Mouse (Mus musculus) cerebellum, adult 8-10 months (tissue): ENCODE results near the gene Gtf2a2.
"Not testable (repeated sequence)": the region's sequence is repeated elsewhere in the genome, so short reads cannot be mapped to it uniquely, and the experiment has no call there.

Source experiments
- DNase-seq: peaks from one replicate; pipeline ENCODE4 v3.0.0; 2022

The Gtf2a2 gene

DNA sequence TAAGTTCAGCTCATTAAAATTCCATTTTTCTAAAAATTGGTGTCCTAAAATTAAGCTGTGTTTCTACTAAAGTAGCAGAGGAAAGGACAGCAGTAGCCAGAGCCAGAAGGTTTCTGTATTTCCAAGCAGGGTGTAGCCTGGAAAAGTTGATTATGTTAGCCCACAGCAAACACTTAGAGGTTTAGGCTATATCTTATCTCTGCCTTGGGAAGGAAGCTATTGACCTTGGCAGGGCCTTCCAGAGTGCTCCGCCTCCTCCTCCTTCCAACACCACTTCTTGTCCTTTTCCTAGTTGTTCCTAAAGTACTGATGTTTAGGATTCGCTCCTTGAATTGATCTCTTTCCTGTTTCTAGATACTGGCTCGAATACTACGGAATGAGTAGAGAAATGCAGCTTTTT, 9.7 kb downstream of the Gtf2a2 start:
- DNase-seq: no peak

DNA sequence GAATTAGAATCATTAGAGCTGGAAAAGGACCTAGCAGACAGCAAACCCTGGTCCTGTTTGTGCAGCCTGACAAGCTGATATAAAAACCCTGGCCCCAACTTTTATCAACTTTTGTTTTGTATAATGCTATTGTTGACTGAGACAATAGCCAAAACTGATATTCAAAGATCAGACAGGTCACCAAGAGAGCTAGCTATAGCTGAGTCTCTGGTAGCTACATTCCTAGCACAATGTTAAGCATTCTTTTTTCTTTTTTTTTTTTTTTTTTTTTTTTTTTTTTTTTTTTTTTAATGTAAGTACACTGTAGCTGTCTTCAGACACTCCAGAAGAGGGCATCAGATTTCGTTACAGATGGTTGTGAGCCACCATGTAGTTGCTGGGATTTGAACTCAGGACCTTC, 11.3 kb downstream of the Gtf2a2 start:
- DNase-seq: not testable (repeated sequence)

DNA sequence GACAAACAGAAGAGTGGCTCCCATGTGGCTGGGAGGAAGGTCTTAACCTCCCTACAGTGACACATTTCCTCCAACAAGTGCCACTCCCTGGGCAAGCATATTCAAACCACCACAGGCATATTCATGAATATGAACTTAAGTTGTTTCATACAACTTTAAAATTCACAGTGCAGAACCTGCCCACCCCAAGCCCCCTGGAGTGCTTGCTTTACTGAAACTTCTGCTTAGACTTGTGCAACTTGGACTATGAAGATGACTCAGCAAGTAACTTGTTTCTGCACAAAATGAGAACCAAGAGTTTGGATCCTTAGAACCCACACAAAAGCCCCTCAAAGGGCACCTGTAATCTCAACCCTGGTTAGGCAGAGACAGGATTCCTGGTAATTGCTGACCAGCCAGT, 12.3 kb downstream of the Gtf2a2 start:
- no peak for DNase-seq

DNA sequence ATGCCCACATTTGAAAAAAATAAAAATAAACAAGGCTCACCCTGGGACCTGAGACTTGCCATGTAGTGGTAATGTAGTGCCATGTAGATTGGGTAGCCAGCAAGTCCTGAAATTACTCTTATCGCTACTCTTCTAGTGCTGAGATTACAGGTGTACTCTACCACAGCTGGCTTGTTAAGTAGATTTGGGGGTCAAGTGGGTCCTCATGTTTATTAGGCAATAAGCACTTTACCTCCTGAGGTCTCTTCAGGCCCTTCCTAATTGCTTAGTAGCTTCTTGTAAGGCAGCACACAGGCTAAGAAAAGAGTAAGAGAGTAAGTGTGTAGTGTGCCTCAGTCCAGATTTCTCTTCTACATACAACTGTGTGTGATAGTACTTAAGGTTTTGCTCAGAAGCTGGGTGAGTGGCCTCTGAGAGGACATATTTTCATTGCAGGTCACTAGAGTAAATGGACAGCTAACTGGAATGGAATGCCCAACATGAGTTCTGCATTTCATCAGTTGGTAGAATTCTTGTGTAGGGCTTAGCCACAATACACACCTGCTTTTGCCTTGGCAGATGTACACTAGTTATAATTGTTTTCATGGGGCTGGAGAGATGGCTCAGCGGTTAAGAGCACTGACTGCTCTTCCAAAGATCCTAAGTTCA, 13.1 kb downstream of the Gtf2a2 start:
- no peak for DNase-seq

DNA sequence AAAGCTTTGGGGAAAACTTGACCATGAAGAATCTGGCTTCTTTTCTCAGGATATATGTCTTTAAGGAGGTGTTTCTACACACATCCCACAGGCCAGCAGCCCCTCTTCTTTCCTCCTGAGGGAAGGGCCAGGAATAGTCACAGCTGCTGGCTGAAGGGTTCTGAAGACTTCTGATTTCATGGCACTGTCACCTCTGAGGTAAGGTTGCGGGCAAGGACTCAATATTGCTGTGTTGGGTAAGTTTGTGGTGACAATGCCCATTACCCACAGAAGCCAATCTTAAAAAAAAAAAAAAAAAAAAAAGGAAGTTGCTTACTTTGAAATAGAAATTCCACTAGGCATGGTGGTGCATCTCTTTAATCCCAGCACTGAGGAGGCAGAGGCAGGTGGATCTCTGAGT, 19.8 kb downstream of the Gtf2a2 start:
- no peak for DNase-seq

DNA sequence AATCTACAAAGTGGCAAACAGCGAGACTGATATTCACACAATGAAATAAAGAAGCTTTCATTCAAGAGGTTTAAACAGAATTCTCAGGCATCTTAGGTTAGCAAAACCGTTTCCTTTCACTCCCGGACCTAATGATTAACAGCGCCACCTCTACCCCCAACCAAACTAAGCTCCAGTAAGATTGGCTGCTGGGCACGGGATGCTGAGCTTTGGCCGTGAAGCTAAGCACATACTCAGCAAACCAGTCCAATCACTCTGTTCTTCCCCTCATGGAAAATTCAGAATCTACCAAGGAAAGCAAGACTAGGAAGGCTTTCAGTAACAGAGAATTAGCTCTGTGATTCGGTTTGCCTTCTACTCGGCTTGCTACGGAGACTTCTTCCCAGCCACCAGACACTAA, 20.7 kb downstream of the Gtf2a2 start:
- DNase-seq: no peak

DNA sequence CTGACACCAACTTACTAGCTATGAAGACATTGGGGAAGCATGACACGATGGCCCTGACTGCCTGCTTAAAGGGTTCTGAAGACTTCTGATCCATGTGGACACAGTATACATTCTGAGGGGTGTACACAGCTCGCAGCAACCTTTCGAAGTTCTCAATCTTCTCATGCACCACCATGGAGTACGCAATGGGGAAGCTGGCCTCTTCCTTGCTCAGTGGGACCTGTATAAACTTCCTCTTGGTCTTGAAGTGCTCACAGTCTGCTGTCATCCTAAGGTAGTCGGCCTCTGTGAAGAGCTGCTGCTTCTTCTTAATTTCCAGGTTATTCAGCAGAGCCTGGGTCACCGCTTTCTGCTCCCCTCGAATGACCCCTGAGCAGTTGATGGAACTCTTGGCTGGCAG, 22.4 kb downstream of the Gtf2a2 start:
- DNase-seq: no peak

DNA sequence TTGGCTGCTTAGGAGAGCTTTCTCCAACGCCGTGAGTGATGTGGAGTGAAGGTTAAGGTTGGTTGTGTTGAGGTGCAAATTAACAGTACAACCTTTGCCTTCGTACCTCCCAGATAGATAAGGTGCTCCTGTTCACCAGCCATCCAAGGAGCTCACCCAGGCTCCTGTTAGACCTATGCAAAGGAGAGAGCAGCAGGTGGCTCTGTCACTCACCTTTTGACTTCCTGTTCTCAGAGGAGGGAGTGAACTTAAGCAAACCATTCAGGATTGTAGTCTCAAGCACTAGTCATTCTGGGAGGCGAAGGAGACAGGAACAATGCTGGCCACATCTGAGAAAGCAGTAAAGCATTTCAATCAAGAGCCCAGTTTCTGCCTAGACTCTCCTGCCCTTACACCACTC, 24.3 kb downstream of the Gtf2a2 start:
- no peak for DNase-seq

DNA sequence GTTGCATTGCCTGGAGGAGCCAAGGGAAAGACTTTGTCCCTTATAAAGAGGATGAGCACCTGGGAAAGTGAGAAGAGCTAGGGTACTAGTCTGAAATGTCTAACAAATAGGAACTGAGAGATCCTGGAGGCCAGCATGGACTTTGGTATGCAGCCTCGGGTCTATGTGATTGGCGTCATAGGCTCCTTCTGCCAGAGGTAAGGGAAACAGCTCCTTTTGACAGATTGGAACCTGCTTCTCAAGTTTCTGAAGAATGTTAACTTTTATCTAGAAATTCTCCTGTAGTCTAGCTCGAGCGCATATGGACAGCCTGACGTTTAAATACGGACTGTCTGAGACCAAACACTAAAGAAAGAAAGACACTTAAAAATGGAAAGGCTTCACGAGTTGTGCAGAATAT, 25.6 kb downstream of the Gtf2a2 start, which contains the start of gene Gcnt3:
TSS of gene Gcnt3 (minus strand) at position 101 of the 400 bp plus-strand sequence.
- no peak for DNase-seq

DNA sequence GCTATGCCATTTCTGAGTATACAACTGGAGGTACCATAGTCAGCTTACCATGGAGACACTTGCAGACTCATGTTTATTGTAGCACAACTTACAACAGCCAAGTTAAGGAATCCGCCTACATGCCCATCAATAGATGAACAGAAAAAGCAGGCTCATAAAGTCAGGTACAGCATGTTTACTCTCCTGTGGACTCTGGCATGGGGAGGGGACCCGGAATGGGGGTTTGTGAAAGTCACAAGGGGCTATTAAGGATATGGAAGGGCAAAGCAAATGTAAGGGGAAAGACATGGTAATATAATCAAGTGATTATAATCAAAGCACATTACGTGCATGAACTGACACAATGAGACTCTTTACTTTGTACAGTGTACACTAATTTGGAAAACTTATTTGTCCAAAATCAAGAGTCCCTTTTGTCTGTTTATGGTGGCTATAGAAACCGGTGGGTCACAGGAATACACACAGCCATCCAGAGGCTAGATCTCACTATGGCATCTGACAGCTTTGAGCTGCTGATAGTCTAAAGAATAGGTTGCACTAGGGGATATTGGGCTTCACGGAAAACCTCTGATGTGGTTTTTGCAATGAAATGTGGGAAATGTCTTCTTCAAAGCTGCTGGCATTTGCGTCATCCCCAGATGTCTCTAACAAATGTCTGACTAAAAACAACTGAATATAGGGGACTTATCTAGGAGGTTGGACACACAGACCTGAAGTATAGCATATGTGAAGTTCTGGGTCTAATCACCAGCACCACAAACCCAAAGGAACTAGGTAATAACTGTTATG, 27.4 kb downstream of the Gtf2a2 start:
- DNase-seq: no peak

DNA sequence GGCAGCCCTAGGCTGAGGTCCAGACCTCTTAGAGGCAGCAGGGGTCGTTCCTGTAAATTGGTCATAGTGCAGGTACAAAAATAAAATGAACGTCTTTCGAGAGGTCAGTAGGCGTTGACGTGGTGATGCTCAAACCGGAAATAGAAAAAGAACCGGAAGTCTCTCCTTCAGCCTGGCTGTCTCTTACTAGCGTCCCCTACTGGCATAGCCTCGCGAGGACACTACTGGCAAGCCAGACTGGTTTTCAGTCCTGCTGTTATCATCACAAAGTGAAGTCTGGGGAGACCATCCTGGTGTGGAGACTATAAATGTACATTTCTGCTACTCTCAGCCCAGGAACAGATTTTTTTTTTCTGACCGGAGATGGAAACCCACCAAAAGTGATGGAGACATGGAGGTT, 28.2 kb downstream of the Gtf2a2 start:
- no peak for DNase-seq

DNA sequence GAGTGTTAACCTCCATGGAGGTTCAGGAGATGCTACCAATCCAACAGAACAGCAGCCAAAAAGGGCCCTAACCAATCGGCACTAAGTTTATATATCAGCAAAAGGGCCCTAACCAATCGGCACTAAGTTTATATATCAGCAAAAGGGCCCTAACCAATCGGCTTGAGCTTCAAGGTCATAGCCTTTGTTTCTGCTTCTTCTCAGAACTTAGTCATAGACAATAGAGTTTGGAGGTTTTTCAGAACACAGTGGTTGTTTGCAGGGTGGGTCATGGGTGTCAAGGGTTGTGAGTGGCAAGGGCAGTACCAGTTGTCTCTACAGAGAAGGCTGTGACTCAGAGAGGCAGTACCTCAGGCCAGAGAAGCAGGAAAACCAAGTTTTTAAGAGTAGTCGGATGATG, 29.8 kb downstream of the Gtf2a2 start:
- no peak for DNase-seq

DNA sequence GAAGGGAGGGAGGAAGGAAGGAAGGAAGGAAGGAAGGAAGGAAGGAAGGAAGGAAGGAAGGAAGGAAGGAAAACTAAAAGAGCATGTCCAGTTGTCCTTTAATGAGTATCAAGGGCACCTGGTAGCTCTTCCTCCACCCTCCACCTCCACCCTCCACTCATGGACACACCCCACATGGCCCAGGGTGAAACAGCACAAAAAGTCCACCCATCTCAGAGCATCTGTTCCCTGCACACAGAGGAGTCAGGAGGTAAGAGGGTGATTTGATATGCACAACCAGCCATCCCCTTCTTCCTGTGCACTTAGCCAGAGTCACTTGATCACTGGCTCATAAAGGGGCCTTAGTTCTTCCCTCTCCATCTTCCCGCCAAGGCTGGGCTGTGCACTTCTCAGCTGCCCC, 30.6 kb downstream of the Gtf2a2 start:
- DNase-seq: no peak

DNA sequence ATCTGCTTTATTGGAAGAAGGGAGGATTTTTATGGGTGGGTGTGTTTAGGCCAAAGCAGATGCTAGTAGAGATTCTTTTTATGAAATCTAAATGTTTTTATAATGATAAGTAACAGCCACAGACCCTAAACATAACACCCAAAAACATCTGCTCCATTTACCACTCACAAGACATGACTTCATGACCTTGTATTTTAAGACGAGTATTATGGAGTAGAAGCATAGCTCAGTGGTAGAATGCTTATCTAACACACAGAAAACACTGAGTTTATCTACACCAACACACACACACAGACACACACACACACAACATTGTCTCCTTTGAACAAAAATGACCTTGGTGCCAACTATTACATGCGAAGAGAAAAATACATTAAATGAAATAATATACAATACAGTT, 32.5 kb downstream of the Gtf2a2 start:
- no peak for DNase-seq

DNA sequence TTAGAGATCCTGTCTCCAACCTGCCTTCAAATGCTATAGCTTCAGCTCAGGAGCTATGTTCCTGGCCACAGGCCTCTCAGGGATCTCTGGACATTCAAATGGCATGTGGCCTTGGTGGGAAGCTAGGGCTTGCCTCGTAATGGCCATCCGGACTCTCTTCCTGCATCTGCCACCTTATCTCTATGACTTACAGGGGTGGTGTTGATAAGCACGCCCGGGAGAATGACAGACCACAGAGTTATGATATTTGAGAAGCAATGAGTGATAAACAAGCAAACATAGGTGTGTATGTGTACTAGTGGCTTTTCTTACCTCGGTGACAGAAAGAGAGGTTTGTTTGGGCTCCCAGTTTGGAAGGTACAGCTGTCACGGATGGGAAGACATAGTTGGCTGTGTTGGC, 33.9 kb downstream of the Gtf2a2 start:
- DNase-seq: no peak

DNA sequence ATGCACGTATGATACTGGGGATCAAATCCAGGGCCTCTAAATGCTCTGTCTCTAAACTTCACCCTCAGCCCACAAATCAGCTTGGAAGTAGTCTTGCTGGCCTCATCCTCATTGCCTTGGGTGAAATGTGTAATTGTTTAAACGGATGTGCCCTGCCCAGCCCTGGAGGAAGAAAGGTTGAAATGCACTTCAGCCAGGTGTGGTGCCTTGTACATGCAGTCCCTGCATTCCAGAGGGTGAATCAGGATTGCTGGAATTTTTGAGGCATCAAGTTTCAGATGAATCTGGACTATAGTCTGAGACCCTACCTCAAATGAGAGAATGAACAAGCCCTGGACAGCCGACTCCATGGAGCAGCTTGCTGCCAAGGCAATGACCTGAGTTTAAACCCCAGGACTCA, 35.5 kb downstream of the Gtf2a2 start:
- no peak for DNase-seq

DNA sequence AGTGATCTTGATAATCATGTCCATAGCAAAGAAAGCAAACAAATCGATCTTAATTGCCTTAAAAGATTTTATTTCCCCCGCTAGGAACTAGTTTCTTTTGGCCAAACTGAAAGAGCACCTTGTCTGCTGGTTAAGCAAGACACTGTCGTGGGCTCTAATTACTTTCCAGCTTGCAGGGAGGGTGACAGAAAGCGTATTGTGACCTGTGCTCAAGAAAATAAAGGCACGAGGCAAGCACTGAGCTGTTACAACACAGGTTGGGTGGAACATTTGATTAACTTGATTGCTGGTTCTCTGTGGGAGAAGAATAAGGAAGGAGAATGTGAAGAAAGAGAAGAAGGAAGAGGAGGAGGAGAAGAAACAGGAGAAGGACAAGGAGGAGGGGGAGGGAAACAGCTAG, 35.9 kb downstream of the Gtf2a2 start:
- no peak for DNase-seq

DNA sequence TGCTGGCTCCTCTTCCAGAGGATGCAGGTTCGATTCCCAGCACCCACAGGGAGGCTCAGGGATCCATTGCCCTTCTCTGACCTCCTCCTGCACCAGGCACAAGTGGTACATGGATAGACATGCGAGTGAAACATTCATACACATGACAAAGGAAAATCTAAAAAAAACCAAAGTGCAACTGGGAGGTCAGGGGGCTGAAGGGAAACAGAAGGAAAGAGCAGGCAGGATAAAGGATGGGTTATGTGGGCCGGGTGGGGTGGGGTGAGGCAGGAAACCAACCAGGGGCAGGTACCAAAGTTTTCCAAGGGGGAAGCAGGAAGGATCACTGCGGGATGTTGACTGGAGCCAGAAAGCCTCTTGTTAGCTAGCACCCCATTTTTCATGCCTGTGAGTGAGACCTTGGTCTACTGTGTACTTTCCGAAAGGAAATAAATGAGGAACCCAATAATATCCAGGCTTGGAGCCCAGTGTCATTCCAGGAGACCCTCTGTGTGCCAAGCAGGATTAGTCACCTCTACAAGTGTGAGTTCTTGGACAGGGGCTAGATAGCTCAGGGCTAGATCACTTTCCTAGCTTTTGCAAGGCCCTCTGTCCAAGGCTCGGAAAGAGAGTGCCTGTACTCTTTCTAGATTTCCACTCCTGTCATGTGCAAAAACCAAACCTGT, 36.5 kb downstream of the Gtf2a2 start:
- no peak for DNase-seq

DNA sequence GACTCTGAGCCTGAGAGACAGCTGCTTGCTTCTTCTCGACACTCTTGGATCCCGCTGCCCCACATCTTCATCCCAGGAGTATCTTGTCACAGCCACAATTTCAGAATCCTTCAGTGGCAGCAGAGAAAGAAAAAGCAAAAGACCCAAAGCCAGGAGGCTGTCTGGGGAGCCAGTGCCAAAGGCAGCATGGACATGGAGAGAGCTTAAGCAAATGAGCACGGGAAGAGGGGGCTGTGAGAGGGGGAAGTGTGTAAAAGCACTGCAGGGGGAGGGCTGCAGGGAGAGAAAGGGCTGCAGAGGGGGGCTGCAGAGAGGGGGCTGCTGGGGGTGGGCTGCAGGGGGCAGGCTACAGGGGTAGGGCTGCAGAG, 37.0 kb downstream of the Gtf2a2 start:
- DNase-seq: no peak

DNA sequence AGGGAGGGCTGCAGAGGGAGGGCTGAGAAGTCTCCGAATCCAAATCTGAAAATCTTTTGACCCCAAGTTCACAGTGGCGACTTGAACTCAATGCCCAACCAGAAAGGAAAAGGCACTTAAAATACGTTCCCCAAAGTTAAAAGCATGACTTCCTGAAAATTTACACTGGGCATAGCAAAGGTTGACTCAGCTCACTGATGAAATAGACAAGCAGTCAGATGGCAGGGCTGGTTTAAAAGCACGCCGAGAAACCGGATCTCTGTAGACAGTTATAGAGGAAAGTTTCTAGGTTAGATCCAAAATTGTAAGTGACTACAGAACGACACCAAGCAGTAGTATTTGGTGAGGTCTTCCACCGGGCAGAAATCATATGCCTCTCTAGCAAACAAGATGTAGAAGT, 37.5 kb downstream of the Gtf2a2 start:
- no peak for DNase-seq

DNA sequence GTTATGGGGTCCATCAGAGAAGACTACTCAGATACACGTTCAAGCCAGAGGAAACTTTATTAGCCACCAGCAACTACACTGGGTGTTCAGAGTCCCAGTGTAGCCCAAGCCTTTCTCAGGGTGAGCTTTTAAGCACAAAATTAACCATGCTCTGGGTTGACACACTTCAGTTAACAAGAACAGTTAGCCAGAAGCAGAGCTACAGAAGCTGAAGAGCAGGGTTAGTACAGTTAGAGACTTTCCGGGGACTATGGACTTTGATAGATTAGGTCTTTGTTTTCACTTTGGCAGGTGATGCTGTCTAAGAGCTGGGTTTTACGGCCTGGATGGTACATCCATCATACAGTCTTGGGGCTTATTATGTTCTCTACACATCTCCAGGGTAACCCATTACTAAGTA, 40.4 kb downstream of the Gtf2a2 start:
- no peak for DNase-seq

DNA sequence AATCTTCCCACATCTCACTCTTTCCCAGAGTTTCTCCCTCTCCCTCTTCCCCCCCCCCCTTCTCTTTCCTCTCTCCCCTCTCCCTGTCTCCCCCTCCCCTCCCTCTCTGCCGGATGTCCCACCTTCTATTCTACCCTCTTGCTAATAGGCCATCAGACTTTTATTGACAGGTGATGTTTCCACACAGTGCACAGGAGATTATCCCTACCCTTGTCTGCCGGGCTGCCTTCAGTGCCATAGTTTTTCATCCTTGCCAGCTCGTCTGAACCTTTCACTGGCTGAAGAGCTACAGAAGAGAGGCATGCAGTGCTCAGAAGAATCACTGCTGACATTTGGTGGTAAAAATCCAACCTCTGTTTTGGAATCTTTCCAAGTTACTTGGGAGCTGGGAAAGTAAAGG, 41.1 kb downstream of the Gtf2a2 start:
- DNase-seq: no peak

DNA sequence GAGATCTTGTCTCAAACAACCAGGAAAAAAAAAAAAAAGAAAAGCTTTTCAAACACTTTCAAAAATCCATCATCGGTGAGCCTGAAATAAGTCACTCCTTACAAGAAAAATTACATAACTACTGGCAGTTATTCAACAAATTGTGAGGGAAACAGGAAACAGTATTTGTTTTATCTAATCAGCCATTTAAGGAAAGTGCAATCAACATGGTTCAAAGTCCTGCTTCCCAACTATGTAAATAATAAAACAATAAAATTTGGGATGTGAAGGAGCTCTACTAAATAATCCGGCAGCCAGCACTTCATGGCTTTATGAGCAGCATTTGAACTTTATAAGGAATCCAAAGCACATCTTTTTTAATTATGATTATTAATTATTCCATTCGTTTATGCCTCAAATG, 49.7 kb downstream of the Gtf2a2 start:
- DNase-seq: no peak

DNA sequence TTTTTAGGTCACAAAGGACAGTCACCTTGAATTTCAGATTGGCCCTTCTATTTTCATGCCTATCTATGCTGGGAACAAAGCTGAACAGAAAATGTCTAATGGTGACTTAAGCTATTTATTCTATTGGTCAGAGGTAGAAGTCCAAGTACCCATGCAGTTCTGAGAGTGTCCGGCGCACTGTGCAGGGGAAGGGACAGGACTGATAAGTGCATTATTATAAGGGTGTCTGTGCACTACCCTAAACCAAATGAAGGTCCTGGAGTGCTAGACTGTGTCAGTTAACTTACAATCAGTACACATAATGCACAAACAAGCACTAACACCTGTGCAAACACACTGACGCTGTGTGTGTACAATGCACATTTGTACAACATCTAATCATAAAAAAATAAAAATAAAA, 55.1 kb downstream of the Gtf2a2 start:
- DNase-seq: no peak
